Mouse (Mus musculus): ENCODE results near the gene Ext2.

The Ext2 gene

GRCm38 (mm10) chr2:93753147-93753758 is 69.1 kb downstream of the Ext2 start:
- in situ Hi-C loops (cut with MboI; ENCODE audit: low pct_unique_long_range_greater_than_20kb in 1 of 2, low sequenced_read_pairs in 2 of 2, unreplicated experiment in 1 of 2), result no loop called here

DNA sequence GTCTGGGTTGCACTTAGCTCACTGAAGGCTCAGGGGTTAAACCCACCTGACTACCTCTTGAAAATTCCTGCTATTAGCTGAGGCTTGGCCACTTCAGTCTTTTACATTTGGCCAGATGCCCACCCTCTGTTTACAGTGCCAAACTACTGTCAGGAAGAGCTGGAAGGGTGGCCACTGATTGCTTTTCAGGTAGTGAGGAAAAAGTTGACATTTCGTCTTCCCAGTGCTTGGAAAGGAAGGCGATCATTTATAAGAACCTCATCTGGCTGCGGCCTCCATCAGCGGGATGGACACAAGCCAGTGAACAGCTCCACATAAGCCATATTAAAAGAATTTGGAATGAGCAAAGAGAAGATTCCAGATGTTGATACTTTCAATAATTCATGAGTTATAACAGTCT is 72.7 kb downstream of the Ext2 start:
- in situ Hi-C loops (cut with MboI; ENCODE audit: low pct_unique_long_range_greater_than_20kb in 1 of 2, low sequenced_read_pairs in 2 of 2, unreplicated experiment in 1 of 2), result no loop called here

- in situ Hi-C loops (cut with MboI; ENCODE audit: low pct_unique_long_range_greater_than_20kb in 1 of 2, low sequenced_read_pairs in 2 of 2, unreplicated experiment in 1 of 2), result no loop called here
Observed at GRCm38 (mm10) chr2:93747538-93748126, 74.7 kb downstream of the Ext2 start.

DNA sequence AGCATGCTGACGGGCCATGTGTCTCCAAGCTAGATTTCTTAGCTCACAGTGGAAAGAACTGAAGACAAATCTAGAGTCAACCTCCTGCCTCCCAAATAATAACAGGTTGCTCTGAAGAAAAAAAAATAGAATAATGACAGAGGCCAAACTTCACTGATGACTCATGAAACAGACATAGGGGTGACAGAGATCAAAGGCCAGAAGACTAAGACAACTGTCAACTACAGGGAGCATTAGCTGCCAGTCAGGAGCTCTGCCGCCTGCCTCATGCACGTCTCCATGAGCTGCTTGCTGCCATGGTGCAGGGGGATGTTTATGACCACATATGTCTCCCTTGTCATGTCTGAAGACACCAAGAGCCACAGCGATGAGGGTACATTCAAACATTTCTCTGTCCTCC is 75.7 kb downstream of the Ext2 start:
- in situ Hi-C loops (cut with MboI; ENCODE audit: low pct_unique_long_range_greater_than_20kb in 1 of 2, low sequenced_read_pairs in 2 of 2, unreplicated experiment in 1 of 2), result no loop called here

DNA sequence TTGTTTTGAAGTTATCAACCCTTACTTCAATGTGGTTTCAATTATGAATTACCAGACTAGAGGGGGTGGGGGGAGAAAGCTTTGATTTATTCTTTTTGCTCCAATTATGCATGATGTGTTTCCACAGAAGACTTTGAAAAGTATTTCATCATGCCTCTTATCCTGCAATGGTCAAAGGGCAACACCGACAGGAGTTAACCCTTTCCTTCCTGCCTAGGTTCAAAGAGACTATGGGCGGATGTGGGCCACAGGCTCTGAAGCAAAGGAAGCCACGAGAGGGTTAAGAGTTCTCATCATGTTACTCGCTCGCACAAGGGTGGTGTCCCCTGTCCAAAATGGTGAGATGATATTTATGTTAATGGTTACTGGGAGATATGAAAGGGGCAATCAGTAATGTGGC is 76.2 kb downstream of the Ext2 start:
- in situ Hi-C loops (cut with MboI; ENCODE audit: low pct_unique_long_range_greater_than_20kb in 1 of 2, low sequenced_read_pairs in 2 of 2, unreplicated experiment in 1 of 2), result no loop called here

- in situ Hi-C loops (cut with MboI; ENCODE audit: low pct_unique_long_range_greater_than_20kb in 1 of 2, low sequenced_read_pairs in 2 of 2, unreplicated experiment in 1 of 2), result no loop called here
Observed at GRCm38 (mm10) chr2:93745741-93746140, 76.6 kb downstream of the Ext2 start.

- in situ Hi-C loops (cut with MboI; ENCODE audit: low pct_unique_long_range_greater_than_20kb in 1 of 2, low sequenced_read_pairs in 2 of 2, unreplicated experiment in 1 of 2), result no loop called here
Observed at GRCm38 (mm10) chr2:93744346-93745229, 77.8 kb downstream of the Ext2 start.

DNA sequence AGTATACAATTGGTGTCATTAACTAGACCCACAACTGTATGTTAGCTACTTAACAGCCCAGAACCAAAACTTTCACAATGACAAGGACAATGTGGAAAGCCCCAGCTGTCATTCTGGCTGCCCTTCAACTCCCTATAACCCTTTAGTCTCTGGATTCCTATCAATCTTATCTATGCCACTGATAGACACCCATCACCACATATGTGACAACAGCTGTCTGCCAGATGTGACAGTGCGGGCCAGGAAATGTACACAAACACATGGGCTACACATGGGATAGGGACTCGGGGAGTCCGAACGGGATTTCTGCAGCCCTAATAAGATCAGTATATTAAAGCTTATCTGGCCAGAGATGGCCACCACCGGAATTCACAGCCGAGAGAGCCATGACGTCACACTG is 80.7 kb downstream of the Ext2 start:
- in situ Hi-C loops (cut with MboI; ENCODE audit: low pct_unique_long_range_greater_than_20kb in 1 of 2, low sequenced_read_pairs in 2 of 2, unreplicated experiment in 1 of 2), result no loop called here

GRCm38 (mm10) chr2:93739044-93739569 is 83.3 kb downstream of the Ext2 start:
- in situ Hi-C loops (cut with MboI; ENCODE audit: low pct_unique_long_range_greater_than_20kb in 1 of 2, low sequenced_read_pairs in 2 of 2, unreplicated experiment in 1 of 2), result no loop called here

- in situ Hi-C loops (cut with MboI; ENCODE audit: low pct_unique_long_range_greater_than_20kb in 1 of 2, low sequenced_read_pairs in 2 of 2, unreplicated experiment in 1 of 2), result no loop called here
Observed at GRCm38 (mm10) chr2:93737146-93737545, 85.2 kb downstream of the Ext2 start.

- in situ Hi-C loops (cut with MboI; ENCODE audit: low pct_unique_long_range_greater_than_20kb in 1 of 2, low sequenced_read_pairs in 2 of 2, unreplicated experiment in 1 of 2), result no loop called here
Observed at GRCm38 (mm10) chr2:93732658-93733057, 89.7 kb downstream of the Ext2 start.

DNA sequence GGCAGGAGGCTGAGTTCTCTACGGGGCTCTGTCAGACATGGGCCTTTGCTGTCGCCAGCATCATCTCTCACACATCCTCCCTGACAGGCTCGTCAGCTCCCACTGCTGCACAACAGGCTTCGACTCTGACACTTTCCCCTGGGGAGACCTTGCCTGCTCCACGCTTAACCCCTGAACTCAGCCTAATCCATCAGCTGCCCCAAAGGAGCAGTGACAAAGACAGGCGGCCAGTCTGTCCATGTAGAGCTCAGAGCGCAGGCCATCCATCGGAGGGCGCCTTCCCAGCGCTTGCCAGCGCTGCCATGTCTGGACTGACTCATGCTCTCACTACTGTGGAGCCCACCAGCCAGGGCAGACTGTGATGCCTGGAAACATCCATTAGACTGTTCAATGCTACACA is 92.8 kb downstream of the Ext2 start:
- in situ Hi-C loops (cut with MboI; ENCODE audit: low pct_unique_long_range_greater_than_20kb in 1 of 2, low sequenced_read_pairs in 2 of 2, unreplicated experiment in 1 of 2), result no loop called here

DNA sequence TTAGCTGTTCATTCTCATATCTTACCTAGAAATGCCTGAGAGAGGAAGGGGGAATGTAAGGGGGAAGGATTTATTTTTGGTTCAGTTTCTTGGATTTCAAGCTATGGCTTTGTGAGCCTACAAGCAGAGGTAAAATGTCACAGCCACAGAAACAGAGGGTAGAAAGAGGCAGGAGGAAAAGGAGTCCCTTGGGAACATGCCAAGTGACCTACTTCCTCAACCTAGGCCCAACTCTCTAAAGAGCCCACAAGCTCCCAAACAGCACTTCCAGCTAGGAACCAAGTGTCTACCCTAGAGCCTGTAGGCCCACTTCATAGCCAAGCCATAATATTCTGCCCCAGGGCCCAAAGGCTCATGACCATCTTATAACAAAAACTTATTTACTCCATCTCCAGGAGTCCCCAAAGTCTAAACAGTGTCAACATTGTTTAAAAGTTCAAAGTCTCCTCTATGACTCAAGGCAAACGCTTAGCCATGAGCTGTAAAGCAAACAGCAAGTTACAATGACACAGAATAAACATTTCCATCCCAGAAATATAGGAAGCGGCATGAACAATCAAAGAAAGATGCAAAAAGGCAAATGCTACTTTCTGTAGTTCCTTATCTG is 99.1 kb downstream of the Ext2 start:
- in situ Hi-C loops (cut with MboI; ENCODE audit: low pct_unique_long_range_greater_than_20kb in 1 of 2, low sequenced_read_pairs in 2 of 2, unreplicated experiment in 1 of 2), result no loop called here

- in situ Hi-C loops (cut with MboI; ENCODE audit: low pct_unique_long_range_greater_than_20kb in 1 of 2, low sequenced_read_pairs in 2 of 2, unreplicated experiment in 1 of 2), result no loop called here
Observed at GRCm38 (mm10) chr2:93720956-93721355, 101.4 kb downstream of the Ext2 start.

- in situ Hi-C loops (cut with MboI; ENCODE audit: low pct_unique_long_range_greater_than_20kb in 1 of 2, low sequenced_read_pairs in 2 of 2, unreplicated experiment in 1 of 2), result no loop called here
Observed at GRCm38 (mm10) chr2:93719792-93720675, 102.3 kb downstream of the Ext2 start.

DNA sequence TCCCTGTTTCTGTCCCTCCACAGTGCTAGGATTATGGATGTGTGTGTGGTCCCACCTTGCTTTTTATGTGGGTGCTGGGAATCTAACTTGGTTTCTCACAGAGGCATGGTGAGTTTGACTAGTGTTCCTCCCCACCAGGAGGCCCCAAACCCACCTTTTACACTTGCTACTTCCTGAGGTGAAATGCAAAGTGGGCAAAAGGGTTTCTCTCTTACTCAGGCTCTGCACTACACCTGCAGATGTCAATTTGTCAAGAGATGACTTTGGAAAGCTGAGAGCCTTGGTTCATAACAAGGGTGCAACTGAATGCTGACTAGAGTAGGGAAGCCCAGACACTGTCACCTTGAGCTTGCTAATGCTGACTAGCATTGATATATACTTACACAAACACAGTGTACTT is 109.1 kb downstream of the Ext2 start:
- in situ Hi-C loops (cut with MboI; ENCODE audit: low pct_unique_long_range_greater_than_20kb in 1 of 2, low sequenced_read_pairs in 2 of 2, unreplicated experiment in 1 of 2), result no loop called here

DNA sequence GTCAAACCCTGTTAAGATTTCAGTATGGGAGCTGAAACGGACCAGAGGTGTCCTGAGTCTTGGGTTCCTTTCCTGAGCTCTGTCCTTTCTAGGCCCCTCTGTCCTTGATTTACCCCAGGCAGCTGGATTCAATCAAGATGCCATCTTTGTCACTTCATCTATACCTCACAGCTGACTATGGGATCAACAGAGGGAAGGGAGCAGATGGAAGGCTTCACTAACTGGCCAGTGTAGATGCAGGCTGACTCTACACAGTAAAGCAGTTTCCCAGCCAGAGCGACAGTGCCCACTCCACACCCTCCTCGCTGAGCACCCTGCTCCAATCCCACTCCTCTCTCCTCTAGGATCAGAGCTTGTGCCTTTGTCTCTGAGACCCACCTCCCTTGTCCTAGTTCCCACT is 110.9 kb downstream of the Ext2 start:
- in situ Hi-C loops (cut with MboI; ENCODE audit: low pct_unique_long_range_greater_than_20kb in 1 of 2, low sequenced_read_pairs in 2 of 2, unreplicated experiment in 1 of 2), result no loop called here

DNA sequence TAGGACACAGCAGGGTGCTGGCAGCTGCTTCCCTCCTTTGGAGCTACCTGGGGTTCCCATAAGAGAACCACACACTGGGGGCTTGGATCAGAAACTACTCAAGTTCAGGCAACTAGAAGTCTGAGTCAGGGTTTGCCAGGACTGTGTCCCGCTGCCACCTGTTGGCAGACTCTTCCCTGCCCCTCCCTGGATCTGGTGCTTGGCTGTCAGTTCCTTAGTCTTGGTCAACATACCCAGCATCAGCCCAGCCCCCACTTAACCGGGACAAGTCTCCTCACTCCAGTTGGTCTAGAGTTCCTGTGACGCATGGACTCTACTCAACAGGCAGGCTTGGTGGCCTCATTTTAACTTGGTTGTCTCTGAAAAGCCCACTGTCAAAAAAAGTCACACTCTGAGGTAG is 112.7 kb downstream of the Ext2 start:
- in situ Hi-C loops (cut with MboI; ENCODE audit: low pct_unique_long_range_greater_than_20kb in 1 of 2, low sequenced_read_pairs in 2 of 2, unreplicated experiment in 1 of 2), result no loop called here
